Mouse (Mus musculus): ENCODE measurements around the gene Oxt.
"Not testable (repeated sequence)": the region's sequence is repeated elsewhere in the genome, so short reads cannot be mapped to it uniquely, and the experiment has no call there.

The Oxt gene

DNA sequence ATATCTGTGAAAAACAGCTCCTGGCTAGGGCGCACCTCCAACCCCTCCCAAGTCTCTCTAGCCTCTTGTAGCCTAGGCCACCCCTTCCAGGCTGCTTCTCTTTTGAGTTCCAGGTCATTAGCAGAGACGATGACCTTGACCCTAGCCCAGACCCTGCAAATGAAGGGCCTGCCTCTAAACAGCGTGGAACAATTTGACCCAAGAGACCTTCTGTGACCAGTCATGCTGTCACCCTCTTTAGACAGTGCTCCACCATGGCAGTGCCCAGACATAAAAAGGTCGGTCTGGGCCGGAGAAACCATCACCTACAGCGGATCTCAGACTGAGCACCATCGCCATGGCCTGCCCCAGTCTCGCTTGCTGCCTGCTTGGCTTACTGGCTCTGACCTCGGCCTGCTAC is at the start of gene Oxt:
TSS of gene Oxt (plus strand) at position 301 of the 400 bp plus-strand sequence.
- DNase-seq (ENCODE audit: low spot score in 2 of 2): no peak

GRCm38 (mm10) chr2:130528457-130528856 is 47.5 kb upstream of the Oxt start:
- peak; percentile 36 to 39 for DNase-seq (ENCODE audit: low spot score in 2 of 2)

GRCm38 (mm10) chr2:130529290-130529689 is 46.7 kb upstream of the Oxt start:
- no peak for DNase-seq (ENCODE audit: low spot score in 2 of 2)

- DNase-seq (ENCODE audit: low spot score in 2 of 2): no peak
Measured at GRCm38 (mm10) chr2:130529925-130530324, 46.0 kb upstream of the Oxt start.

DNA sequence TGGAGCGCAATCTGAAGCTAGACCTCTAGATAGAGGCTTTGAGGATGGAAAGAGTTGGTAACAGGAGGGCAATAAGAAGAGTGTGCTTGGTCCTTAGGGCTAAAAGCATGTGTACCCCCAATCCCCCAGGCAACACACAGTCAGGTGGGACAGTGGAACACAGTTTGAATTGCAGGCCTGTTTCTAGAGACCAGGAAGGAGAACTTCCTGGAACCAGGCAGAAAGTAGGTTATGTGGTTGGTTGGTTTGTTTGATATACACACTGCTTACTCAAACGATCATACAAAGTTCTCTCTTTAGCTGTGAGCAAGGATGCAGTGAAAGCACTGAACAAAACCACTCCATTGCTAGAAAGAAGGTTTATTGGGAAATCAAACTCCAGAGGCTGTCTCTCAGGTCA is 43.8 kb upstream of the Oxt start:
- DNase-seq (ENCODE audit: low spot score in 2 of 2): no peak

DNA sequence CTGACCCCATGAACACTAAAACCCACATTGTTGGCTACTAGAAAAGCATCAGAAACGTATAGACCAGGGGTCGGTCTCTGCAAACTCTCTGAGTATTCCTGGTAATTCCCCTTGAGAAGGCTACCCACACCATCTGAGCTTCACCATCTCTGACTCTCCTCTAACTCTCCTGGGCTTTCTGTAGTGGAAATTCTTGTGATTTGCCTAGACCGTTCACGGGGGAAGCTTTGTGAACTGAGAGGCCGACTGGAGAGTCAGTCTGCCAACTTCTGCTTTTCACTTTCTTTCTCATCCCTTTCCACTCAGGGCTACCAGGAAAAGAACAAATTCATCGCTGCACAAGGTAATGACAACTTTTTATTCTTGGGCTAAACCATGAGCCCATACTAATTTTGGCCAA is 41.0 kb upstream of the Oxt start:
- no peak for DNase-seq (ENCODE audit: low spot score in 2 of 2)

DNA sequence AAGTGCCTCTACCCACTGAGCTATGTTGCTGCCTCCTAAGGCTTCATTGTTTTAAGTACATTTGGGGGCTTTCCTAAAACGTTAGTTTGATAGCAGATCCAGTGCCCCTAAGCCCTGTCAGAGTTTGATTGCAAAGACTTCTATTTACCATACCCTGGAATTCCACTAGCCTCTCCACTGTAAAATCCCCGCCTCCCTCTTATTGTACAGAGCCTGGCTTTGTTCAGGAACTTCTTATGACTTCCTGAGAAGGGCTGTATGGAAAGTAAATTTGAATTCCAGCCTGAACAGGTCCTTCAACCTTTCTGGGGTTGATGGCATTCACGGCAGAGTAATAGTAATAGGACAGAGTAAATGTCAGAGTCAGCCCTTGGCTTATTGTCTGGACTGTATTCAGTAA is 39.1 kb upstream of the Oxt start:
- DNase-seq (ENCODE audit: low spot score in 2 of 2): no peak

DNA sequence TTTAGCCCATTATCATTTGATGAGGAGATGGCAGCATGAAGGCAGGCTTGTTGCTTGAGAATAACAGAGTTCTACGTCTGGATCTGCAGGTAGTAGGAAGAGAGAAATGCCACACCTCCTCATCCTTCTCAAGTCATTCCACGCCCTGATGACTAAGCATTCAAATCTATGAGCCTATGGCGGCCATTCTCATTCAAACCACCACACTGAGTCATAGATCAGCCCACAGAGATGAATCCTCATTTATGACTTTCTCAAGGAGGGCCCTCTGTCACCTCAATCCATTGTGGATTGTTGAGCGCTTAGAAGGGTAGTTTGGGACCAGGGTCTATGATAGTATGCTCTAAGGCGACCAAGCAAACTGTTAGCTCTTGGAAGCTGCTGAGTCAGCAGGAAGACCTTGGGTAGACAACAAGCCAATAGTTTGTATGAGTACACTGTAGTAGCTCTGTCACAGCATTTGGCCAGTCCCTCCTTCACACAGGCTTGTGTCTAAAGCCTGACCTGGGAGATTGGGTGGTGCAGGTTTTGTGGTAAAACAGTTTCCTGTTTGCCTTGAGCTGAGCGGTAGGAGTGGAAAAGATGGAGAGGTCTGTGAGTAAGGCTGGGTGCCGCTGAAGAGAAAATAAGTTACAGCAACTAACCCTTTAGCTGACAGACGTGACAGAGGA is 37.0 kb upstream of the Oxt start:
- DNase-seq (ENCODE audit: low spot score in 2 of 2): no peak

GRCm38 (mm10) chr2:130540266-130540665 is 35.7 kb upstream of the Oxt start:
- no peak for DNase-seq (ENCODE audit: low spot score in 2 of 2)

DNA sequence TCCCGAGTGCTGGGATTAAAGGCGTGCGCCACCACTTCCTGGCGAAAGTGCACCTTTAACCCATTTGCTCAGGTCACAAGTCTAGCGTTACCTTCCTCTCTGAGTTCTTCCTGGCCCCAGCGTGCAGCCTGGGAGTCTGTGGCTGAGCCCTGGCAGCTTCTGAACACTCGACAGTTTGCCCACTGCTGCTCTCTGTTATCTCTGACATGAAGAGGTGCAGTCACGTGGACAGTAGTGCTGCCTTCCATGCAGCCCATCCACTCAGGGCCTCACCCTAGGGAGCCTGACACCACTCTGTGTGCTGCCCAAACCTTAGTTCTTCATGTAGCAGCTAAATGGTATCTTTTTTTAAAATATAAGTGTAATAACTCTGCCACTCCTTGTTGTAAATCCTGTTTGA is 29.0 kb upstream of the Oxt start:
- no peak for DNase-seq (ENCODE audit: low spot score in 2 of 2)

- DNase-seq (ENCODE audit: low spot score in 2 of 2): no peak
Measured at GRCm38 (mm10) chr2:130554841-130555240, 21.1 kb upstream of the Oxt start.

- DNase-seq (ENCODE audit: low spot score in 2 of 2): no peak
Measured at GRCm38 (mm10) chr2:130556292-130556691, 19.7 kb upstream of the Oxt start.

DNA sequence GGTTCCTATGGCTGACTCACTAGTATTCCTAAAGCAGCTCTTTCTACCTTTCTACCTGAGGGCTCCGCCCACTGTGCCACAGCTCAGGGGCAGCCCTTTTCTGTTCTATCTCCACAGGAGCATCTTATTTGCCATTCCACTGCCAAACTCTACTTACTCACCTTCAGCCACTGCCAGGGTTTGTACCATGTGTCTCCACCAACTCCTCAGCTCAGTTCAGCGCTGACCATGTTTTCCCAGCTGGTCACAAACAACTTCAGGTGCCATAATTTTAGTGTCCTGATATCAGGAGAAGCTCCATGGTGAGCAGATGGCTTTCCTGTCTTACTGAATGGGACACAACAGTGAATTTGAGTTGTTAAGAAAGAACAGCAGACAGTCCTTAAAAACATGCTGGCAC is 18.5 kb upstream of the Oxt start:
- DNase-seq (ENCODE audit: low spot score in 2 of 2): no peak

GRCm38 (mm10) chr2:130558015-130558414 is 18.0 kb upstream of the Oxt start:
- no peak for DNase-seq (ENCODE audit: low spot score in 2 of 2)

- peak; percentile 96 to 97 for DNase-seq (ENCODE audit: low spot score in 2 of 2)
Measured at GRCm38 (mm10) chr2:130563212-130564055, 12.5 kb upstream of the Oxt start, which contains the start of gene Mrps26. Mrps26 (plus strand) TSS chr2:130563742.

DNA sequence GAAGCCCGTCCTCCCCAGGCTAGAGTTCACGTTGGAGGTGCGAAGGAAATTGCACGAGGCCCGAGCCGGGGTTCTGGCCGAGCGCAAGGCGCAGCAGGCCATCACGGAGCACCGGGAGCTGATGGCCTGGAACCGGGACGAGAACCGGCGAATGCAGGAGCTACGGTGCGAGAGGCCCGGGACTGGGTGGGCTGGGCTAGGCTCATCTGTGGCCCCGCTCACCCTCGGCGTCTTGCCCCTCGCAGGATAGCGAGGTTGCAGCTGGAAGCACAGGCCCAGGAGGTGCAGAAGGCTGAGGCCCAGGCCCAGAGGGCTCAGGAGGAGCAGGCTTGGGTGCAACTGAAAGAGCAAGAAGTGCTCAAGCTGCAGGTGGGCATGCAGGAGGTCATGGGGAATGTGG is 11.9 kb upstream of the Oxt start:
- DNase-seq (ENCODE audit: low spot score in 2 of 2): no peak

DNA sequence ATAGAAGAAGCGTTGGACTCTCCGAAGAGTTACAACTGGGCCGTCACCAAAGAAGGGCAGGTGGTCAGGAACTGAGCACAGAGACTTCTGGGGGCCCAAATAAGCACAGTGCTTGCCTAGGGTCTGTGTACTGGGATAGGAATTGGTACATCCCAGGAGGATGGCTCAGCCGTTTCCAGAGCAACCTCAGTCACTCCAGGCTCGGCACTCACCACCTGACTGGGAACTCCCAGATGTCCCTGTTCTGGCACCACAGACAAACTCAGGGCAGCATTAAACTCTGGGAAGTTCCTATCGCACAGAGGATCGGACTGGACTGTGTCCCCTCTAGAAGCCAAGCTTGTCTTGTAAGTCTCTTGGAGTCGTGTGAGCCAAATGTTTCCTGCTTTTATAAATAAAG is 11.0 kb upstream of the Oxt start:
- no peak for DNase-seq (ENCODE audit: low spot score in 2 of 2)

DNA sequence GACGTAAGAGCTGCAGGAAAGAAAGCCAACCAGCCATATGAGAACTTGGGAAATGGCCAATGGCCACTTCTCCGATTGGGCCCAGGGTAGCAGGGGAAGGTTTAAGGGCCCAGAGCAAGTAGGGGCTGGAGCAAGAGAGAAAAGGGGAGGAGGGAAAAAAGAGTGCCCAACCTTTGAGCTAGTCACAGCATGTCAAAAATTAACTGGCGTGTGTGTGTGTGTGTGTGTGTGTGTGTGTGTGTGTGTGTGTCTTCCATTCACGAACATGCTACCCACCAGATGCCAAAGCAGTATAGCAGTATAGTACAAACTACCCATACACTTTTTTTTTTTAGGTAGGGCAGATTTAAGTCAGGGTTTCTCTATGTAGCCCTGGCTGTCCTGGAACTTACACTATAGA is 7.1 kb upstream of the Oxt start:
- DNase-seq (ENCODE audit: low spot score in 2 of 2): no peak

DNA sequence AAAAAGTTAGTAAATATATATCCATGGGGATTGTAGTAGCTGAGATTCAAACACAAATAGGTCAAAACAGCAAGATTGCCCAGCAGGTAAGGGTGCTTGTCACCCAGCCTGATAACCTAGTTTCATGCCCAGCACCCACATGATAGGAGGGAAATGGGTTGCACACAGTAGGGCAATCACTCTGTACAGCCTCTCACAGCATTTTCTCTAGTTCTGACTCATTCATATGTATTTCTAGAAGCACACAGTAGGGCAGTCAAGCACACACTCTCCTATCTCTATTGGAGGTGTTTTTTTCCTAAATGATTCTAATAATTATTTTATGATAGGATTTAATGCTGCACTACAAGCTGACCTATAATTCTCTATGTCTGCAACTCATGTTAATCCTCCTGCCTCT is 6.0 kb upstream of the Oxt start:
- no peak for DNase-seq (ENCODE audit: low spot score in 2 of 2)

DNA sequence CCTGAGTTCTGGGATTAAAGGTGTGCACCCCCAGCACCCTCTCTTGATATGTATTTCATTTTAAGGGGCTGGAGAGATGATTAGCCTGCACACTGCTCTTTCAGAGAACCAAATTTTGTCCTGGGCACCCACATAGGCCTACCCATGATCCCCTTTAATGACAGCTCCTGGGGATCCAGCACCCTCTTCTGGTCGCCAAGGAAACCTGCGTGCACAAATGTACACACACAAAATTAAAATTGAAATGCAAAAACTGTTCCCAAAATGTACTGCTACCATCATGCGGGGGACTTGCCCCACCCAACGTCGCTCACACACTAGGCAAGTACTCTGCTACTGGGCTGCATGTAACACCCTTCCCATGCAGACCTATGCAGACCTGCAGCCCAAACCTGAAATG is 1.0 kb upstream of the Oxt start:
- no peak for DNase-seq (ENCODE audit: low spot score in 2 of 2)

- not testable (repeated sequence) for DNase-seq (ENCODE audit: low spot score in 2 of 2)
Measured at GRCm38 (mm10) chr2:130576564-130576963, 591 bp downstream of the Oxt start.

DNA sequence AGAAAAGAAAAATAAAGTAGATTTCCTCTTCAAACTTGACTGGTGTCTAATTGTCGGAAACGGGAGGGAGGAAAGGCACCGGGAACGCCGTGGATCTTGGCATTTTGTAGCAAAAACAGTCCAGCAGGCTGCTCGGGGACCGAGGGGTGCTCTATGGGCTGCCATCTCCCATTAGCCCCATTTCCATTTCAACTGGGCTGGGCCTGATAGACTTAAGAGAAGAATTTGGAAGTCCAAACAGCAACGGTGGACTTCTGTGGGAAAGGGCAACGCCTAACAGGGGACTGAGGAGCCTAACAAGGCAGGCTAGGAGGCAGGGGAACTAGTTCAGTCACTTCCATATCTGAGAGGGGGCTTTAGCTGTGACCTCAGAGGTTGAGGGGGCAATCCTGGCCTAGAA is 1.0 kb downstream of the Oxt start:
- no peak for DNase-seq (ENCODE audit: low spot score in 2 of 2)

GRCm38 (mm10) chr2:130577632-130578031 is 1.7 kb downstream of the Oxt start:
- peak in 1 of 2 experiments; percentile 43 for DNase-seq (ENCODE audit: low spot score in 2 of 2)
